Mouse (Mus musculus) T-helper 1 cell (primary cell): ENCODE results near the gene Olfr1264.

ENCODE experiments used
- in situ Hi-C: fragments of 300-600 bp; cut with MboI, MseI; formaldehyde crosslinking; loops from one replicate; pipeline ENCODE4 v1.15.1; 2025; ENCODE audit warnings: high pct_unique_total_duplicates

The Olfr1264 gene

GRCm38 (mm10) chr2:90025477-90025876, at the start of gene Olfr1264:
Olfr1264 (minus strand) TSS chr2:90025577.
- in situ Hi-C loops, result no loop called here

GRCm38 (mm10) chr2:90070065-90070464, 44.7 kb upstream of the Olfr1264 start:
- in situ Hi-C loops, result no loop called here

- in situ Hi-C loops, result no loop called here
These were observed 38.1 kb upstream of the Olfr1264 start, which contains the start of gene Olfr140 for GRCm38 (mm10) chr2:90063494-90063893. Olfr140 (minus strand) TSS chr2:90063594.

- in situ Hi-C loops, result no loop called here
These were observed 9.7 kb upstream of the Olfr1264 start, which contains the start of gene Olfr1265 for GRCm38 (mm10) chr2:90035037-90035436. Olfr1265 (plus strand) TSS chr2:90035337.

- in situ Hi-C loops, result no loop called here
These were observed 13.5 kb downstream of the Olfr1264 start, which contains the start of gene Olfr1263 for GRCm38 (mm10) chr2:90011831-90012230. Olfr1263 (plus strand) TSS chr2:90012131.

GRCm38 (mm10) chr2:89999845-90000244, 25.5 kb downstream of the Olfr1264 start, which contains the start of gene Olfr1262:
Olfr1262 (plus strand) TSS chr2:90000145.
- in situ Hi-C loops, result no loop called here

- in situ Hi-C loops, result no loop called here
These were observed 34.5 kb downstream of the Olfr1264 start, which contains the start of gene Olfr1261 for GRCm38 (mm10) chr2:89990921-89991320. Olfr1261 (plus strand) TSS chr2:89991221.

GRCm38 (mm10) chr2:89977709-89978108, 47.7 kb downstream of the Olfr1264 start:
- in situ Hi-C loops, result no loop called here

GRCm38 (mm10) chr2:89974184-89974583, 51.2 kb downstream of the Olfr1264 start, which contains the start of gene Olfr1260:
Olfr1260 (plus strand) TSS chr2:89974340.
- in situ Hi-C loops, result no loop called here
